Mouse (Mus musculus) thymus, postnatal 36 days (tissue): Measurements from ENCODE around the gene Aldh8a1.
A peak's percentile ranks its signal among the peaks of the same experiment; 100 is the strongest.
"Not testable (repeated sequence)": the region's sequence is repeated elsewhere in the genome, so short reads cannot be mapped to it uniquely, and the experiment has no call there.

ENCODE experiments used
- DNase-seq, 2 experiments: peaks; one replicate each; pipeline ENCODE4 v3.0.0; 2022; ENCODE audit warnings: mixed read lengths in 2 of 2

The Aldh8a1 gene

GRCm38 (mm10) chr10:21369586-21369985 is 7.5 kb upstream of the Aldh8a1 start:
- DNase-seq = no peak

GRCm38 (mm10) chr10:21372271-21372670 is 4.8 kb upstream of the Aldh8a1 start:
- no peak for DNase-seq

GRCm38 (mm10) chr10:21378196-21378944 is 1.3 kb downstream of the Aldh8a1 start:
- DNase-seq = peak; percentile 41 to 53

- no peak for DNase-seq
These were observed 5.8 kb downstream of the Aldh8a1 start for GRCm38 (mm10) chr10:21382914-21383313.

- DNase-seq = no peak
These were observed 8.1 kb downstream of the Aldh8a1 start for GRCm38 (mm10) chr10:21385111-21385663.

DNA sequence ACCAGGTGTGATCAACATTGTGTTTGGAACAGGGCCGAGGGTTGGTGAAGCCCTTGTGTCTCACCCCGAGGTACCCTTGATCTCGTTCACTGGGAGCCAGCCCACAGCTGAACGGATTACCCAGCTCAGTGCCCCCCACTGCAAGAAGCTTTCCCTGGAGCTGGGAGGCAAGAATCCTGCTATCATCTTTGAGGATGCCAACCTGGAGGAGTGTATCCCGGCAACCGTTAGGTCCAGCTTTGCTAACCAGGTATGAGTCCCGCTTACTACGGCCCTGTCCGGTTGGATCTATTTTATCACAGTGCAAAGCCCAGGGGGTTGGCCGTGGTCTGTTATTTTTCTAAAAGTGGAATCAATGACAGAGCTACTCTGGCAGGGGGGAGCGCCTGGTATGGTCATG is 12.0 kb downstream of the Aldh8a1 start:
- DNase-seq = no peak

GRCm38 (mm10) chr10:21390440-21390839 is 13.3 kb downstream of the Aldh8a1 start:
- no peak for DNase-seq

GRCm38 (mm10) chr10:21391286-21391685 is 14.2 kb downstream of the Aldh8a1 start:
- DNase-seq = no peak

DNA sequence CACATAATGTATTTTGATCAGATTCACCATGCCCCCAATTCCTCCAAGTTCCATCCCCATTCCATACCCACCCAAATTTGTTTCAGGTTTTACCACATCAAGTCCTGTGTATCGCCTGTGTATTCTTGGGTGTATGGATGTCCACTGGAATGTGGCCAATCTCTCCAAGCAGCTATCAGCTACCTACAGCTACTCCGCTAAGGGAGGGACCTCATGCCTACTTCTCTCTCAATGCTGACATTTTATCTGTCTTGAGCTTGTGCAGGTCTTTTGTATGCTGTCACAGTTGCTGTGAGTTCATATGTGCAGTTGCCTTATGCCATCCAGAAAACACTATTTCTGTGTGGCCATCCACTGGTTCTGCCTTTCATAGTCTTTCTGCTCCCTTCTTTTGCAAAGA is 16.3 kb downstream of the Aldh8a1 start:
- no peak for DNase-seq

- DNase-seq = no peak
These were observed 18.5 kb downstream of the Aldh8a1 start for GRCm38 (mm10) chr10:21395426-21396139.

DNA sequence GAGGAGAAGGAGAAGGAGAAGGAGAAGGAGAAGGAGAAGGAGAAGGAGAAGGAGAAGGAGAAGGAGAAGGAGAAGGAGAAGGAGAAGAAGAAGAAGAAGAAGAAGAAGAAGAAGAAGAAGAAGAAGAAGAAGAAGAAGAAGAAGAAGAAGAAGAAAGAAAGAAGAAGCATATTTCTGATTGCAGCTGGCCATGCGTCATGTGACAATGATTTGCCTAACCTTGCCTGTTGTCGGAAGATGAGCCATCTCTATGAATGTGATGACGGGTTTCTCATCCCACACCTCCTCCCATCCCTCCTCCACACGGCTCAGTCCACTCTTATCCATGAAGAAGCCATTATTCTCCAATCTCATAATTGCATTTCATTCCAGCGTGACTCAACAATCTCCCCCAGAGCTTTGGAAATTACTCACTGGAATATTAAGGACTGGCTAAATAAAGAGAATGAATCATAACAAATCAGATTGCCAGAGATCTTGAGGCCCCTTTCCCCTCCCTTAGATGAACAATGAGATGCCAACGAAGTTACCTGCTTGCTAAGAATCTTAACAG is 21.9 kb downstream of the Aldh8a1 start:
- DNase-seq = not testable (repeated sequence)

DNA sequence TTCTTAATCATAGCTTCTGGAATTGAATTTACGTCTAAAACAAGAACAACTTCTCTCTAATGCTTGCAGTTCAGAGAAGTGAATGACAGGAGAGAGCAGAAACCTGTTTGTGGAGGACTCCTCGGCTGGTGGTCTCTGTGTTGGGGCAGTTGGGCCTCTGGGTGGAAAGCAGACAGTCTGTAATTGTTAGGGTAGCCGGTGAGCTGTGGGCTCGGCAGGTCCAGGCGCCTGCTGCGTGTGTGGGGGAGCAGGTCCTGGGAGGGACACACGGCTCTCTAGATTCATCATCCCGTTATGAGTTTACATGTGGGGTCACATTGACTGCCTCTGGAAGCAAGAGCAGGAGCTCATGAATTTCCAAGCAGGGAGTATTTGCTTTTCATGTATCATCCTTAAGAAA is 22.5 kb downstream of the Aldh8a1 start:
- DNase-seq = no peak

GRCm38 (mm10) chr10:21400031-21400430 is 22.9 kb downstream of the Aldh8a1 start:
- no peak for DNase-seq

- DNase-seq = no peak
These were observed 23.4 kb downstream of the Aldh8a1 start for GRCm38 (mm10) chr10:21400453-21400852.

DNA sequence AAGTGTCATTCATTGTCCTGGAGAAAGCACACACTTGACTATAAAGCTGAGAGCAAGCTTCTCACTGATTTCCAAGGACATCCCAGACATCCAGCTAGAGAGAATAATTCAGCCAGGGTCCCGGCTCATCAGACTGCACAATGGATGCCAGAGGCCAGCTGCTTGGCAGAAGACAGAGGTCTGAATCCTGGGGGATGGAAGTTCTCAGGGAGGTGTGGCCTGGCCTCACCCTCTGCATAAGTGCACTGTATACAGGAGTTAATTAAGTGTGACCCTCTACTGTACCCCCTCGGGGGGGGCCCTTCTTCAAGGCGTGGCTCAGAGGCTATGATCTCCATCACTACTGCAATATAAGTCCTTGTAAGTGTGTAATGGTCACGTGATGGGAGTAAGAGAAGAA is 24.2 kb downstream of the Aldh8a1 start:
- no peak for DNase-seq

DNA sequence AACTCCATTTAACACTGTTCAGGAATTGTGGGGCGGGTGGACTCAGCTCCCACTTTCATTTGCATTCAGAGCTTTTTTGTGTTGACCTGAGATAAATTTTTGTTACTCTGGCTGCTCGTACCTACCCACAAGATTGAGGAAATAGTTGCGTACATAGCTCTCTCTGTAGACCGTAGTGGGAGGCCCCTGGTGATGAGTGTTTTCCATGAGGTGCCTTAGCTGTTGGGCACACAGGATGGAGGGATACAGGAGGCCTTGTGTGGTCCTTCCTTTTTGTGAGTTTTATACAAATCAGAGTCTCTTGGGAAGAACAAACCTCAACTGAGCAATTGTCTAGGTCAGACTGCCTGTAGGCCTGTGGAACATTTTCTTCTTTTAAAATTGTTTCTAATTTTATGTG is 27.7 kb downstream of the Aldh8a1 start:
- no peak for DNase-seq

DNA sequence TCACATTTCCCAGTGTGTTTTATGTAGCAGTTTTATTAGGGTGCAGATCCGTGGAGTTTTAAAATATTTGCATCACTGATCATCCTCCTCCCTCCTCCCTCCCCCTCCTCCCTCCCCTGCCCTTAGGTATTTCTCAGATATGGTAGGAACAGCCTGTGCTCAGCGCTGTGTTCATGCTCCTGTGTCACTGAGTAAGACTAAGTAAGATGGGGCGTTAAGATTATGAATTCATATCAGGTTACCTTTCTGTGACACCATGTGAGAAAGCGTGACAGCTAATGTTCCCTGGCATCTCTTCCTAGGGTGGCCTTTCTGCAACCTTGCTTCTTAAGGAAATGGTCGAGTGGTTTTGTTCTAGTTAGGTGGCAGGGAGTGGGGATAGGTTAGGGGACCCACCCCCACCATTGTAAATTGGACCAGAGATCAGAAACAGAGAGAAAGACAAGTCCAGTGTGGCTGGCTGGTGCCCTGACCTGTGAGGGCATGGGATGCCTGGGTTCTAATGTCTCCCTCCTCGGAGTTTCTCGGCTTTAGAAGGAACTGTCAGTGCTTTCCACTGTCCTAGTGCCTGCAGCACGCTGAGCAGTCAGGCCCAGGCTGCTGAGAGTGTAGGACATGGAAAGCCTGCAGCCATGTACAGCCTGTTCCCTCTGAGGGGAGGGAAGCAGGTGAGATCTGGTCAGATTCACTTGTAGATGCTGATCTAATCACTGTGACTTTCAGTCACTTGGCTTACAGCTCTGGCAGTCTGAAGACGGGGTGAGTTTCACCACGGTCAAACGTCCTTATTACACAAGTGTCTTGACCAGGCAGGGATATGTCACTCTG is 28.8 kb downstream of the Aldh8a1 start:
- no peak for DNase-seq

DNA sequence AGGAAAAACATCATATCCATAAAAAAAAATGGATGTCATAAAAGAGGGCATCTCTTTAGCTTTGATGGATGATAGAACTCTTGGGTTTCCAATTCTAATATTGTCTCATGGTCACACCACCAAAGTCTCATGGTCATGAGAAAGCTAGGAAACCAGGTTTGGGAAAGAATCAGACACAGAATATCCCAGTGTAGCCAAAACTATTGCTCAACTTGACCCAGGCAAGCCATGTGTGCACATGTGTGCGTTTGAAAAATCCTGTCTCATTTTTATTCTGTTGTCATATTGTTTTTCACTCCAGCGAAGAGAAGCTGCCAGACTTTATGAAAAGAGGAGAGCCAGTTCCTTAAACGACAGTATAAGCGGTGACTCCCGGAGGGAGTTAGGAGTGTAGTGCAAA is 33.6 kb downstream of the Aldh8a1 start:
- no peak for DNase-seq

GRCm38 (mm10) chr10:21411621-21412205 is 34.6 kb downstream of the Aldh8a1 start:
- DNase-seq = no peak

DNA sequence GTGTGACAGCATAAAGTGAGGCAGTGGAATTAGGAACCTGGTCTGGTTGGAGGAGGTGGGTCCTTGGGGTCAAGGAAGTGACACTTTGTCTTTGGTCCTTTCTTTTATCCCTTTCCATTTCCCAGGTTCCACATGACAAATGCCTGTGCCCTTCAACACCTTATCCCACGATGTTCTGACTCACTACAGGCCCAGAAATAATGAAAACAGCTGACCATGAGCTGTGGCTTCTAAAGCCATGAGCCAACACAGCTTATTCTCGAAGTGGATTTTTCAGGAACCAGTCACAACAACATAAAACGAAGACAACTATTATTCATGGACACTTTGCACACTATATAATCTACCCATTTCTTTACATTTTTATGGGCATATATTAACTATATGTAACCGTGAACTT is 37.9 kb downstream of the Aldh8a1 start:
- no peak for DNase-seq

DNA sequence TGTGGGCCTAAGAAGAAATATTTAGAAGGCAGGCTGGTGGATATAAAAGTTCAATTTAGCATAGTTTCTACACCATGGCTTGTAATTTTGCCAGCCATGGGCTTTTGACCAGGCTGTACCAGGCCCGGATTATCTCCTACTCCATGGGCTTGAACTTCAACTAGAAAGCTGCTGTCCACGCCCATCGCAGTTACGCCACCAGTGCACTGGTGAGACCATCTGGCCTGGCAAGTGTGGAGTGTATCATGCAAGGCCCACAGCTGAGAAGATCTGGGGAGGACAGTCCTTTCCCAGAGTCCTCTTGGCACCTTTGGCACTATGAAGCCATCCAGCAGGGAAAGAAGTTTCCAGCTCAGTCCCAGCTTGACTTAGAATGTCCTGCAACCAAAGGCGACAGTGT is 39.1 kb downstream of the Aldh8a1 start:
- no peak for DNase-seq

DNA sequence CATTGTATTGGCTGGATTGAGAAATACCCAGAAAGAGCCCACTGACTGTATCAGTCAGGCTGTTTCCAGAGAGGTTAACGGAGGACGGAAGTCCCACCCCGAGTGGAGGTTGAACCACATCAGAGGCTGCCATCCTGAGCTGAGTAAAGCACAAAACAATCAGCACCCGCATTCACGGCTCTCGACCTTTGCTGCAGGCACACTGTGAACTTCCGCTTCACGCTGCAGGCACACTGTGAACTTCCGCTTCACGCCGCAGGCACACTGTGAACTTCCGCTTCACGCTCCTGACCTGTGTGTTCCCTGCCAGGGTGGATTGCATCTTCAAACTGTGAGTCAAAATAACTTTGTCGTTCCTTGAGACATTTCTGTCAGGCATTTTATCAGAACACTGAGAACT is 42.1 kb downstream of the Aldh8a1 start:
- DNase-seq = peak; percentile 58 to 71
